Mouse (Mus musculus): ENCODE results near the gene Tlr6. TPM values are rescaled to one million over a fixed set of nuclear protein-coding genes. Genes with fewer than 3 reads are reported as not detected.

Gene Tlr6
- total RNA-seq (2012; rRNA removed) (0.72 and 1.0 TPM in 2 replicates), total RNA-seq (2014; rRNA removed) (2.5 and 5.1 TPM in 2 replicates), polyA plus RNA-seq (2012; ENCODE audit: insufficient read length, low read depth) (4.6 and 5.4 TPM in 2 replicates)

DNA sequence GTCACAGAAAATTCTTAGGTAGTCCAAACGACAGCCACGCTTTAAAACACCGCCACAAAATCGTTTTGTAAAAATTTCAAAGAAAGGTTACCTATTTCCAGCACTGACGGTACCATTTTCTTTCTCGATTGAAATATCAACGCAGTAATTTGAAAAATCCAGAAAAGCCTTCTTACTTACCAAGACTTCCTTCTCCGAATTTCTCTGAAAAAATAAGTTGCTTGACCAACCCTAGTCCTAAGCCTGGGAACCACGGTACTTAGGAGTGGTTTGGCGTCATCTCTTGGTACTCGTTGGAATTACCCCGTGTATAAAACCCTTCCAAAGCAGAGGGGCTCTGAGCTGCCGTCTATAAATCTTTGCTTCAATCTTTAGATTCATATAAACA is at the start of gene Tlr6:
Tlr6 (minus strand) TSS at position 255 of the 388 bp plus-strand sequence.
- Histone ChIP-seq H3K4me3 (replicated peaks in 1 of 3; ENCODE audit: low read depth in 2 of 3, low read length in 2 of 3, poor library complexity in 1 of 3) (peak within 1 kb of the TSS; percentile 52 to 61 (median 61)), H3K9ac (ENCODE audit: insufficient read depth, low read depth) (peak within 1 kb of the TSS; percentile 49), H3K36me3 (replicated peaks in 1 of 2; ENCODE audit: control insufficient read depth in 1 of 2, insufficient read depth in 1 of 2, low read length in 1 of 2) (peaks cover 0 to 3% of the 10 kb centered on the region in 2 experiments), H3K79me2 (replicated peaks; ENCODE audit: control insufficient read depth, extremely low read depth, insufficient read depth, poor library complexity, severe bottlenecking) (no peaks in the 10 kb centered on the region), H3K4me2 (ENCODE audit: insufficient read depth, low read depth, poor library complexity, severe bottlenecking) (peak within 1 kb of the TSS; percentile 85), H3K27me3 (replicated peaks) (no peaks in the 10 kb centered on the region), H3K4me1 (ENCODE audit: control insufficient read depth in 1 of 2, insufficient read depth in 2 of 2) (peaks cover 5 to 35% of the 10 kb centered on the region in 2 experiments), H3K27ac (ENCODE audit: insufficient read depth, low read depth) (no peak within 1 kb of the TSS), H3K9me3 (replicated peaks; ENCODE audit: low read length) (no peaks in the 10 kb centered on the region)
- in situ Hi-C loops (cut with MboI; ENCODE audit: low pct_ligation_motif_present, low pct_unique_long_range_greater_than_20kb, low sequenced_read_pairs) (loop anchor here (5.0 kb wide), 1 partner anchor 73 kb away; no protein-coding TSS in a partner anchor), dilution Hi-C loops (cut with MboI; ENCODE audit: extremely low pct_ligation_motif_present, extremely low pct_unique_long_range_greater_than_20kb, low sequenced_read_pairs) (no loop called here)
- DNase-seq (ENCODE audit: extremely low read depth) = peak; percentile 71
- TF ChIP-seq JUND (conservative IDR thresholded peaks at IDR 0.05; ENCODE audit: low read depth, low read length) (no peak), NRF1 (IDR thresholded peaks at IDR 0.05; ENCODE audit: low read depth, low read length) (no peak), CHD1 (IDR thresholded peaks at IDR 0.05; ENCODE audit: low read depth, low read length) (peak; percentile 29; the same call in 1 of the 2 replicates), SIN3A (IDR thresholded peaks at IDR 0.05; ENCODE audit: low read length) (no peak), SMC3 (IDR thresholded peaks at IDR 0.05; ENCODE audit: low read depth, low read length) (peak; percentile 63), CTCF (conservative IDR thresholded peaks at IDR 0.05 in 1 of 2, IDR thresholded peaks at IDR 0.05 in 1 of 2; ENCODE audit: low read depth in 2 of 2, low read length in 2 of 2) (peak; percentile 49 to 74; a peak in 3 of 4 replicates), RAD21 (IDR thresholded peaks at IDR 0.05; ENCODE audit: low read depth, low read length) (peak; percentile 75), TBP (conservative IDR thresholded peaks at IDR 0.05; ENCODE audit: low read depth, low read length) (0 out of 2 replicates have a peak, but pooled peaks have one; percentile 0), BHLHE40 (IDR thresholded peaks at IDR 0.05; ENCODE audit: low read depth, low read length) (0 out of 2 replicates have a peak, but pooled peaks have one; percentile 1), ZNF384 (IDR thresholded peaks at IDR 0.05; ENCODE audit: low read depth, low read length) (peak; percentile 57)

DNA sequence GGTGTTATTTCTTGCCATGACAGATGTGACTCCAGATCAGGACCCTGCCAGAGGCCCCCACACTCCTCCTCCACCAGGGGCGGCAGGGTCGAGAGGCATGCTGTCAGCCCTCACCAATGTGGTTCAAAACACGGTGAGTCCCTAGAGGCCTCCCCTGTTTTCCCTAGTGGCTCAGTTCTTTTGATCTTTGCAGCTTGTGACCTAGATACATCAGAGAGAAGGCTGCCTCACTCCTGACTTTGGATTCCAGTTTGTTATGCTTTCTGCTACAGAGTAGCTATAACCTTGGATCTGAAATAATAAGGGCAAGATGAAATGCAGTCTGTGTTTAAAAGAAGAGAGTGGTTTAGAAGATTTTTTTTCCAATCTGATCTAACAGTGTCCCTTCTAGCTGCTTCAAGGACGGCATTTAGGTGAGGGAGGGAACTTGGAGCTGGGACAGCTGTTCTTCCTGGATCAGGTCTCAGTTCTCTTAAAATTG is 46.2 kb upstream of the Tlr6 start:
- no peak overlapping the region for H3K4me2 ChIP-seq (ENCODE audit: insufficient read depth, low read depth, poor library complexity, severe bottlenecking)
- peaks cover 9% of the 10 kb centered on the region for H3K9me3 ChIP-seq (replicated peaks; ENCODE audit: low read length)
- H3K79me2 ChIP-seq (replicated peaks; ENCODE audit: control insufficient read depth, extremely low read depth, insufficient read depth, poor library complexity, severe bottlenecking) = no peaks in the 10 kb centered on the region
- H3K4me3 ChIP-seq (replicated peaks in 1 of 3; ENCODE audit: low read depth in 2 of 3, low read length in 2 of 3, poor library complexity in 1 of 3) = no peak overlapping the region
- H3K4me1 ChIP-seq (ENCODE audit: control insufficient read depth in 1 of 2, insufficient read depth in 2 of 2) = peaks cover 8 to 31% of the 10 kb centered on the region in 2 experiments; a peak in 3 of 4 replicates
- H3K36me3 ChIP-seq (replicated peaks in 1 of 2; ENCODE audit: control insufficient read depth in 1 of 2, insufficient read depth in 1 of 2, low read length in 1 of 2) = no peaks in the 10 kb centered on the region
- H3K9ac ChIP-seq (ENCODE audit: insufficient read depth, low read depth) = no peak overlapping the region
- in situ Hi-C loops (cut with MboI; ENCODE audit: low pct_ligation_motif_present, low pct_unique_long_range_greater_than_20kb, low sequenced_read_pairs) (loop anchor here (5.0 to 25.0 kb wide), 2 partner anchors 231 to 706 kb away; no protein-coding TSS in a partner anchor), dilution Hi-C loops (cut with MboI; ENCODE audit: extremely low pct_ligation_motif_present, extremely low pct_unique_long_range_greater_than_20kb, low sequenced_read_pairs) (no loop called here)
- TF ChIP-seq MEF2A (IDR thresholded peaks at IDR 0.05; ENCODE audit: borderline replicate concordance, low read depth, low read length) (no peak), BHLHE40 (IDR thresholded peaks at IDR 0.05; ENCODE audit: low read depth, low read length) (0 out of 2 replicates have a peak, but pooled peaks have one; percentile 25)
- H3K27ac ChIP-seq (ENCODE audit: insufficient read depth, low read depth) = no peak overlapping the region
- DNase-seq (ENCODE audit: extremely low read depth) = peak; percentile 44
- H3K27me3 ChIP-seq (replicated peaks) = no peaks in the 10 kb centered on the region

GRCm38 (mm10) chr5:65005251-65005650 is 45.4 kb upstream of the Tlr6 start:
- H3K36me3 ChIP-seq (replicated peaks in 1 of 2; ENCODE audit: control insufficient read depth in 1 of 2, insufficient read depth in 1 of 2, low read length in 1 of 2) = no peaks in the 10 kb centered on the region
- H3K79me2 ChIP-seq (replicated peaks; ENCODE audit: control insufficient read depth, extremely low read depth, insufficient read depth, poor library complexity, severe bottlenecking) = no peaks in the 10 kb centered on the region
- H3K27ac ChIP-seq (ENCODE audit: insufficient read depth, low read depth) = no peak overlapping the region
- H3K9ac ChIP-seq (ENCODE audit: insufficient read depth, low read depth) = no peak overlapping the region
- no peaks in the 10 kb centered on the region for H3K27me3 ChIP-seq (replicated peaks)
- H3K9me3 ChIP-seq (replicated peaks; ENCODE audit: low read length) = peaks cover 6% of the 10 kb centered on the region
- no peak for DNase-seq (ENCODE audit: extremely low read depth)
- in situ Hi-C loops (cut with MboI; ENCODE audit: low pct_ligation_motif_present, low pct_unique_long_range_greater_than_20kb, low sequenced_read_pairs) = loop anchor here (5.0 to 25.0 kb wide), 2 partner anchors 232 to 707 kb away; no protein-coding TSS in a partner anchor
- dilution Hi-C loops (cut with MboI; ENCODE audit: extremely low pct_ligation_motif_present, extremely low pct_unique_long_range_greater_than_20kb, low sequenced_read_pairs) = no loop called here
- TF ChIP-seq HCFC1 (IDR thresholded peaks at IDR 0.05; ENCODE audit: low read depth, low read length) = no peak
- no peak for TF ChIP-seq TBP (conservative IDR thresholded peaks at IDR 0.05; ENCODE audit: low read depth, low read length)
- TF ChIP-seq SIN3A (IDR thresholded peaks at IDR 0.05; ENCODE audit: low read length) = no peak
- TF ChIP-seq JUN (IDR thresholded peaks at IDR 0.05; ENCODE audit: insufficient read depth, low read depth, low read length) = no peak
- peaks cover 8 to 31% of the 10 kb centered on the region in 2 experiments; a peak in 3 of 4 replicates for H3K4me1 ChIP-seq (ENCODE audit: control insufficient read depth in 1 of 2, insufficient read depth in 2 of 2)
- no peak overlapping the region for H3K4me3 ChIP-seq (replicated peaks in 1 of 3; ENCODE audit: low read depth in 2 of 3, low read length in 2 of 3, poor library complexity in 1 of 3)
- no peak overlapping the region for H3K4me2 ChIP-seq (ENCODE audit: insufficient read depth, low read depth, poor library complexity, severe bottlenecking)

Measured in CH12.LX (cell line).